Mouse (Mus musculus) cerebellum, adult 2 months (tissue): ENCODE measurements around the gene Tinf2.

Experiments
- CTCF ChIP-seq: fragments of 200-500 bp; IDR thresholded peaks from 2 replicates; pipeline ENCODE4 v1.5.1; 2011; ENCODE audit warnings: low read depth, mild to moderate bottlenecking, control low read depth, low read length, moderate library complexity, borderline replicate concordance; ENCODE audit not compliant: insufficient read depth
- POLR2A ChIP-seq: fragments of 200-500 bp; IDR thresholded peaks from 2 replicates; pipeline ENCODE4 v1.6.1; 2011; ENCODE audit warnings: low read length, control low read depth, borderline replicate concordance; ENCODE audit not compliant: insufficient read depth

- no peak for TF ChIP-seq CTCF
- no peak for TF ChIP-seq POLR2A
These were observed 30.1 kb downstream of the Tinf2 start for GRCm38 (mm10) chr14:55651528-55651927.
